Mouse (Mus musculus): ENCODE measurements at regions not wholly inside any gene's neighbourhood (a gene's known extent, or its start where the extent isn't known, plus 50 kb on each side); places are given as distances from the start of the nearest gene placed in this dataset.
"Not testable (repeated sequence)": the region's sequence is repeated elsewhere in the genome, so short reads cannot be mapped to it uniquely, and the experiment has no call there.

DNA sequence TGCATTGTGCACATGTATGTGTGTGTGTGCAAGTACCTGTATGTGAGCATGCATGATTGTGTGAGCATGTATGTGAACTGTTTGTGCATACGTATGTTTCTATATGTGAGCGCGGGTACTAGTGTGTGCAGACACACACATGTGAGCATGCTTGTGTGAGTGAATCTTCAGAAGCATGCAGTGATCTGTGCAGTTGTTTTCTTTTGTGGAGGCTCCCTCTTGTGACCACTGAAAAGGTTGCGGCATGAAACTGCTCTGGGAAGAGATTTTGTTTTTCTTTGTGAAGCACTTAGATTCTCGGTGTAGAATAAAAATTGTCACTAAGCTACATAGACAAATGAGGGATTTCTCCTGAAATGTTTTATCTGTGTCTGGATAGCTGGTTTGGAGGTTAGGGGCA is 189.2 kb upstream of the Rapgef5 start:
- intact Hi-C loops (cut with DNase I), result loop anchor here (5.0 to 10.0 kb wide), 3 partner anchors 165 to 682 kb away; no protein-coding TSS in a partner anchor
- DNase-seq (ENCODE audit: low spot score in 2 of 2), result not testable (repeated sequence)

DNA sequence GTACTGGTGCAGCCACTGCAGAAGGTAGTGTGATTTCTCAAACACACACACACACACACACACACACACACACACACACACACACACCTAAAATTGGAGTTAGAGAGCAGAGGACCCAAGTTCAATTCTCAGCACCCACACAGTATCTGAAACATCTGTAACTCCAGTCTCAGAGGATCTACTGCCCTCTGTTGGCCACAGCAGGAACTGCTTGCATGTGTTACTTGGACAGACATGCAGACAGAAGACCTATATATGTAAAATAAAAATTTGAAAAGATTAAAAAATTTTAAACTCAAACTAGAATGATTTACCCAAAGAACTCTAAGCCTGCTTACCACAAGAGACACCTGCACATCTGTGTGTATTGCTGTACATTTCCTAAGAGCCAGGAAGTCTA is 185.9 kb upstream of the Rapgef5 start:
- intact Hi-C loops (cut with DNase I), result no loop called here
- DNase-seq (ENCODE audit: low spot score in 2 of 2), result no peak

DNA sequence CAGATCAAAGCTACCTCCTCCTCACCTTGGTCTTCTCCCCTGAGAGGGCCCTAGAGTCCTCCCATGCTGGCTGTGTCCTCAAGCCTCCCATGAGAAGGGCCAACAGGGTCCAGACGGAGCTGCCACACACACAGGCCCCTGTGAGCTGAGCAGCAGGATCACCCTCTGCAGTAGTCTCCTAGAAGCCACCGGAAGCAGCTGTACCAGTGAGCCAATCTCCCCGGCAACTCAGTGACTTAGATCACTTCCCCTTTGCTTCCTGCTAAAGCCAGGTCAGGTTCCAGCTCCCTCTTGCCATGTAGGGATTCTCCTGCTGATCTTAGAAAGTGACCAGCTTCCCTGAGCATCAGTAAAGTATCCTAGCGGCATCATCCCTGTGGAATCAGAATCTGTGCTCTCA is 179.4 kb upstream of the Rapgef5 start:
- DNase-seq (ENCODE audit: low spot score in 2 of 2), result no peak
- intact Hi-C loops (cut with DNase I), result no loop called here

DNA sequence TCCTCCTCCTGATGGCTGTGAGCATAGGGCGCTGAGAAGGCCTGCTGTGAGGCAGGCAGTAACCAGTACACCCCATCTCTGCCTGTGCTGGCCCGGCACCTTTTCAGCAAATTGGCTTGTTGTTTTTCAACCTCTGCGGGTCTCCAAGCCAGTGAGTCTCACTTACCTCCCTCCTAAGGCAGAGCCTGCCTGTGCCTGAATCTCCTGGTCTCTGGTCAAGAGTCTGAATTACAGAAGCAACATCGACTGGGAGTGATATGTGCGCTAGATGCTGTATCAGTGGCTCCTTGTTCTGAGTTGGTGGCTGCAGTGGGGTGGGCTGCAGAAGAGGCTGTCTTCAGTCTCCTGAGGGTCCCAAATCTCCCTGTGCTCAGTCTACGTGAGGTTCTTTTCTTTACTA is 174.0 kb upstream of the Rapgef5 start:
- intact Hi-C loops (cut with DNase I), result no loop called here
- no peak for DNase-seq (ENCODE audit: low spot score in 2 of 2)

DNA sequence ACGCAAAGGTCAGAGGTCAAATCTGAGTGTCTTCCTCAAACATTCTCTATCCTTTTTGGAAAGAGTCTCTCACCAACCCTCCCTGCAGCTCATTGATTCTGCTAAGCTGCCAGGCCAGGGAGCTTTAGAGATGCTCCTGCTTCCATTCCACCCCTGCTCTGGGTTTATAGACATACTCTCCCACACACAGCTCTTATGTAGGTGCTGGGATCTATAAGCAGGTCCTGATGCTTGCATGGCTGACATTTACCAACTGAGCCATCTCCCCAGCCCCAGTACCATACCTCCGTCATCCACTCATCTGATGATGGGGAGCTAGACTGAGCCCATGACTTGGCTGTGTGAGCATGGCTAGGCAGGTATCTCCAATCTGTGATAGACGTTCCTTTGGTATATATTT is 173.2 kb upstream of the Rapgef5 start:
- peak in 1 of 2 experiments; percentile 54 for DNase-seq (ENCODE audit: low spot score in 2 of 2)
- intact Hi-C loops (cut with DNase I), result no loop called here

DNA sequence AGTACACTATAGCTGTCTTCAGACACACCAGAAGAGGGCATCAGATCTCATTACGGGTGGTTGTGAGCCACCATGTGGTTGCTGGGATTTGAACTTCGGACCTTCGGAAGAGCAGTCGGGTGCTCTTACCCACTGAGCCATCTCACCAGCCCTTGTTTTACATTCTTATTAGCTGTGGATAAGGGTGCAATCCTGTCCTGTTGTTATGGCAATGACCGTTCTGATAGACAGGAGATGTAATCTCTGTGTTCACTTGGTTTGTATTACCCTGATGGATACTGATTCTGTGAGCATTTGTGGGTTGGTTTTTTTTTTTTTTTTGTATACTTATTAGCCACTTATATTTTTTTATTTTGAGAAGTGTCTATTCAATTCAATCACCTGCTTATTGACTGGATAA is 172.7 kb upstream of the Rapgef5 start:
- DNase-seq (ENCODE audit: low spot score in 2 of 2); intact Hi-C loops (cut with DNase I): not testable (repeated sequence)

DNA sequence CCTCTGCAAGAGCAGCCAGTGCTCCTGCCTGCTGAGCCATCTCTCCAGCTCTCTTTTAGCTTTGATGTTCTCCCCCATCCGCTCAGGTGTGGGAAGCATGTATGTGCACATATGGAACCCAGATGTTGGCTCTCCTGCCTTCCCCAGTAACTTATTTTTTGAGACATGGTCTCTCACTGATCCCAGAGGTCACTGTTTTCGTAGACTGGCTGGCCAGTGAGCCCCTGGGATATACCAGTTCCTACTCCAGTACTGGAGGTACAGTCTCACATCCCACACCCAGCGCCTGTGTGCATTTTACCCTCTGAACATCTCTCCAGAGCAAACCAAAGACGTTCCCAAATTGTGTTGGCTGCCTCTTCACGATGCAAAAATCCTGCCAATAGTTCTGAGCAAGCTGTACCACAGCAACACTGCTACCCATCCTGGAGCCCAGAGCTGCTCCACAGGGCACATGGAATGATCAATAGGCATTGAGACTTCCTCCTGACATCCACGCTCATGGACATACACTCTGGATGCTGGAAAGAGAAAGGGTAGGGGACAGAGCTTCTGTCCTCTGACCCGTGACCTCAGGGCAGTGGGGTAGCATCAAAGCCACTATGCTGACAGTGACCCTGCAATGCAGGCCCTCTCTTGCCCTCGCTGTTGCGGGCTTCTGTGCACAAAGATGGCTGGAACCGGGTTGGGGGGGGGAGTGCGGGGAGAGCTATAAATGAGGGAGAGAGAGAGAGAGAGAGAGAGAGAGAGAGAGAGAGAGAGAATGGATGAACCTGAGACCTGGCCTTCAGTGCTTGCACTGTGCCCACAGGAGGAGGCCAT is 171.8 kb upstream of the Rapgef5 start:
- peak; percentile 48 to 82 for DNase-seq (ENCODE audit: low spot score in 2 of 2)
- intact Hi-C loops (cut with DNase I), result loop anchor here (5.0 kb wide), 1 partner anchor 317 kb away; no protein-coding TSS in a partner anchor

DNA sequence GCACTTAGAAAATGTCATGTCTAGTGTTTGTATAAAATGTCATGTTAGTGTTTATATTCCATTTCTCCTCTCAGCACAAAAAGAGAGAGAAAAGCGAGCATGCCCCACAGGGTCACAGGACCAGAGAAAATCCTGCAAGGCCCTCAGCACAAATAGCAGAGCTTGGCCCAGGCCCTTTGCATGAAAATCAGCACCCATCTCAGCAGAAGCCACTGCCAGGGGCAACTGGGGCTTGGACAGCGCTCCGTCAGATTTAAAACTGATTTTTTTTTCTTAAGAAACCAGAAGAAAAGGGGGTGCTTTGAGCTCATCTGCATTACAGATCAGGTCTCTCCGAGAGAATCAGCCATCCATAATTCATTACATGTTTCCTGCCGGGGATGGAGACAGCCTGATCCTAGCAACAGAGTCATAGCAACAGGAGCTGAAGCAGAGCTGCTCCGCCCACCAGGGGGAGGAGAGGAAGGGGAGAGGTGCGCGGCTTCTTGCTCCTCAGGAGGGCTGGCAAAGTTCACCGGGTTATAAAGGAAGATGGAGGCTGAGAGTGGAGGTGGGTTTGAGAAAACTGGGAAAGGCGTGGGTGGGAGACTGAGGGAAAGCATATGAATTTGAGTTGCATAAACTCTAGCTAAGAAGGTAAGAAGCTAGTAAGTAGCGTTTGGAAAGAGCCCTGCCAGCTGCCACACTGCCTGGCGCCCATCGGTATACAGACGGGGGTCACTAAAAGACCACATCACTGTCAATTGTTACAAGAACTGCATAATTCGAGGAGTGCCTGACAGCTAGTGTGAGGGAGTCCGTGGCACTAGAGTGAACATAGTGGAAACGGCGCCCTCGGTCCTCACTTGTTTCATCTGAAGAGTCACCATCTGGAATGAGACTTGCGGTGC is 170.9 kb upstream of the Rapgef5 start:
- peak; percentile 79 to 95 for DNase-seq (ENCODE audit: low spot score in 2 of 2)
- intact Hi-C loops (cut with DNase I), result loop anchor here (5.0 kb wide), 1 partner anchor 318 kb away; no protein-coding TSS in a partner anchor

DNA sequence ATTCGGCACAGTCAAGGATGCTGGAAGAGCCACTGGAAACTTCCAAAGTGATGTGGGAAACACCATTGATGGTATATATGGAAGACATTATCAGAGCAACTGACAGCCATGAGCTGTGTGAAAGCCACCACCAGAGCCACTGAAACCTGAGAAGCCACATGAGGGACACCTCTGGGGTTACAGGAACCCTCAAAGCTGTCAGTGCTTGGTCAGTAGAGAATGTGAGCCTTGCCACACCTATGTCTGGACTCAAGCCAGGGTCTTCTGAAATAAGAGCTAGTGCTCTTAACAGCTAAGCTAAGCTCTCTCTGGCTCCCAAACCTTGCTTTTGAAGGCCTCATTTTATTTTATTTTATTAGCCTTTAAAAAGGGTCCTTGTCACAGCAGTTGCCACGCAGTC is 170.2 kb upstream of the Rapgef5 start:
- intact Hi-C loops (cut with DNase I), result loop anchor here (5.0 kb wide), 1 partner anchor 319 kb away; no protein-coding TSS in a partner anchor

DNA sequence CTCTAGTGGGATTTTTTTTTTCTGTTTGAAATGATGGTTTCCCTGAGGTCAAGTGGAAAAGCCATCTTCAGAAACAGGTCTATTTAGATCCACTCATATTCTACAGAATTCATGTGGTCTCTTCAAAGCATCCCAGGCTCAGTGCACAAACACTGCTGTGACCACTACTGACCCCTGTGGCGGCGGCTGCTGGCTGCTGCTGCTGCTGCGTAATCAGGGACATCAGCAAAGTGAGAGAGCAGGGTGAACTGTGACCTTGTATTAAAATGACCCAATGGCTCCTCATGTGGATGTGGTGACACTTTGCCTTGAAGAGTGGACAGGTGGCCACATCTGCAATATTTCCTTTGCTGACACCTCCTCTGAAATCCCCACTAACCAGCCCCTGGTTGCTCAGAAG is 169.1 kb upstream of the Rapgef5 start:
- no peak for DNase-seq (ENCODE audit: low spot score in 2 of 2)
- intact Hi-C loops (cut with DNase I), result loop anchor here (5.0 kb wide), 1 partner anchor 320 kb away; no protein-coding TSS in a partner anchor

More for the DNA sequence above, 170.2 kb upstream of the Rapgef5 start:
- DNase-seq (ENCODE audit: low spot score in 2 of 2), result no peak

DNA sequence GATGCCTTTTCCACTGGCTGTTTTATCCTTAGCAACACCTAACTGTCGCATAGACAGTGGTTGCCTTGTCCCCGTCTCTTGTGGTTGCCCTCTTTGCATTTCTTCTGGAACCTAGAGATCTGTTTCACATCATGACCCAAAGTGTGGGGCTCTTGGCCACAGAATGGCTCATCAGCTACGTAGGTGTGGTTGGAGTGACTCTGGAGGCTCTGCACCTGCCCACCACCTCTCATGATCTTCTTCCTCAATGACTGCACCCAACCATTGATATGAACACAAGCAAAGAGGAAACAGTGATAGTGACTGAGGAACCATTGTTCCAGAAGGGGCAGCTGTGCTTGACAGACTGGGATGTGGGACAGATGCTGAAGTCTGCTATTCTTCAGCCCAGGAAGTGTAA is 167.8 kb upstream of the Rapgef5 start:
- no peak for DNase-seq (ENCODE audit: low spot score in 2 of 2)
- intact Hi-C loops (cut with DNase I), result loop anchor here (5.0 kb wide), 1 partner anchor 321 kb away; no protein-coding TSS in a partner anchor

DNA sequence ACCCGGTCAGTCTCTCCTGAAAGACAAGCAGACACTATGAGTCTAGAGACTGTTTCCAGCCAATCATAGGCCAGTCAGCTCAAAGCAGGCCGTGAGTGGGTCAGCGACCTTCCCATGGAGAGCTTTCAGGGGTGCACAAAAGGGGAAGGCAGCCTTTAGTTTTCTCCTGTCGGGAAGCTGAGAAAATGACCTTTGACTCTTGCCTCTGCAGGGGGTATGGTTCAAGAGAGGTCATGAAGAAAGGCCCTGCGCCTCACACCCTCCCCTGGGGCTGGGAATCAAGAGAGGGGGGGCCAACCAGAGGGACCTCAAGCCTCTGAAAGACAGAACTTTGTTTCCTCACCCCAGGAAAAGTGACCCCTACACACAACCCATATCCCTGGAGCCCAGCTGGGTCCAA is 164.4 kb upstream of the Rapgef5 start:
- no peak for DNase-seq (ENCODE audit: low spot score in 2 of 2)
- intact Hi-C loops (cut with DNase I), result loop anchor here (10.0 kb wide), 1 partner anchor 197 kb away; no protein-coding TSS in a partner anchor

DNA sequence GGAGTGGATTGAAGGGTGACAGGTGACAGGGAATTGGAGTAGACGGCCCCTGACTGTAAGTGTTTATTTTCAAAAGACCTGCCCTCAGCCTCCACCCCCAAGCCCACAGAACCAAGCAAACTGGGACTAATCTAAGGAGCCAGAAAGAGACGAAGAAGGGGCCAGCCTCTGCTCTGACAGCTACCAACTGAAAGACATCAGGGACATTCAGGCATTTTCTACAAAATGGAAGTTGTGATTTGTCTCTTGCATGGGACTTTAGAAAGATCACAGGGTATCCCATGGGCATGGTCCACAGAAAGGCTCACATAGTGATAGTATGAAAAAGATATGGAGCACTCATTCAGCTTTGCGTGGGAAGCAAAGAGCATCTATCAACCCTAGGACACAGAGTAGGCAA is 163.8 kb upstream of the Rapgef5 start:
- intact Hi-C loops (cut with DNase I), result loop anchor here (10.0 kb wide), 1 partner anchor 198 kb away; no protein-coding TSS in a partner anchor
- DNase-seq (ENCODE audit: low spot score in 2 of 2), result no peak

DNA sequence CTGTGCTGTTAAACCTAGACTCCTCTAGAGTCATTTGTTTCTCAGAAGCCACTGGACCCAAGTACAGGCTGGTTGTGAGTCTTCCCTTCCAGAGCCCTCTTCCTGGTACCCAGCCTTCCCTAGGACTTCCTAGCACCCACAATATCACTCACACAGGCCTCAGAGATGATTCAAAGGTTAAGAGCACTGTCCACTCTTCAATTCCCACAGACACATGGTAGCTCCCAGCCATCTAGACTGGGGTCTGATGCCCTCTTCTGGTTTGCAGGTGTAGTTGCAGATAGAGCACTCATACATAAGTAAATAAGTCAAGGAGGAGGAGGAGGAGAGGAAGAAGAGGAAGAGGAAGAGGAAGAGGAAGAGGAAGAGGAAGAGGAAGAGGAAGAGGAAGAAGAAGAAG is 163.3 kb upstream of the Rapgef5 start:
- DNase-seq (ENCODE audit: low spot score in 2 of 2), result peak; percentile 47 to 63

DNA sequence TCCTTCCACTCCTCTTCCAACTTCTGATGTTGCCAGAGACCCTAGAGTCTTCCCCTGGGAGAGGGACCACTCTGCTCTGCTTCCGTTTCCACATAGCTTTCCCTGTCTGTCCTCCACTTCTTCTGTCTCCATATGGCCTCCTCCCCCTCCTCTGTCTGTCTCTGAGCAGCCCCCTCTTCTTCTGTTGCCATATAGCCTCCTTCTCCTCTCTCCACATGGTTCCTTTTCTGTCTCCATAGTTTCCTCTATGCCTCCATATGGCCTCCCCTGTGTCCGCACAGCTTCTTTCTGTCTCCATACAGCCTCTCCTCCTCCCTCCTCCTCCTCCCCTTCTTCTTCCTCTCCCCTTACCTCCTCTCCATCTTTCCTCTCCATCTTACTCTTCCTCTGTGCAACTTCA is 158.5 kb upstream of the Rapgef5 start:
- peak; percentile 18 to 77 for DNase-seq (ENCODE audit: low spot score in 2 of 2)
- intact Hi-C loops (cut with DNase I), result loop anchor here (5.0 to 10.0 kb wide), 2 partner anchors 203 to 711 kb away; no protein-coding TSS in a partner anchor

More for the DNA sequence above, 163.3 kb upstream of the Rapgef5 start:
- intact Hi-C loops (cut with DNase I), result loop anchor here (10.0 kb wide), 1 partner anchor 198 kb away; no protein-coding TSS in a partner anchor

DNA sequence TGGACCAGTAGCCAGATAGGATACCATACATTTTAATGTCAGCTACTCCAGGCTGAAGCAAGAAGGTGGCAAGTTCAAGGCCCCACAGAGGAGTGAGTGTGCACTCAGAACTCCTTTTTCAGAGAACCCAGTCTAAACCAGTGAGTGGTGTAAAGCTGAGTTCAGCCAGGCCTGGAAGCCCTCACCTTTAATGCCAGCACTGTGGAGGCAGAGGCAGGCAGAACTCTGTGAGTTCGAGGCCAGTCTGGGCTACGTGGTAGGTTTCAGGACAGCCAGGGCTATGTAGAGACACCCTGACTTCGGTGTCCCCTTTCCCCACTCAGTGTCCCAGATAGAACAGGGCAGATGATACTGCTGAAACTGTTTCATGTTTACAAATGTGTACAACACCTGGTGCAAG is 157.4 kb upstream of the Rapgef5 start:
- intact Hi-C loops (cut with DNase I), result loop anchor here (5.0 to 10.0 kb wide), 2 partner anchors 204 to 712 kb away; no protein-coding TSS in a partner anchor
- no peak for DNase-seq (ENCODE audit: low spot score in 2 of 2)

DNA sequence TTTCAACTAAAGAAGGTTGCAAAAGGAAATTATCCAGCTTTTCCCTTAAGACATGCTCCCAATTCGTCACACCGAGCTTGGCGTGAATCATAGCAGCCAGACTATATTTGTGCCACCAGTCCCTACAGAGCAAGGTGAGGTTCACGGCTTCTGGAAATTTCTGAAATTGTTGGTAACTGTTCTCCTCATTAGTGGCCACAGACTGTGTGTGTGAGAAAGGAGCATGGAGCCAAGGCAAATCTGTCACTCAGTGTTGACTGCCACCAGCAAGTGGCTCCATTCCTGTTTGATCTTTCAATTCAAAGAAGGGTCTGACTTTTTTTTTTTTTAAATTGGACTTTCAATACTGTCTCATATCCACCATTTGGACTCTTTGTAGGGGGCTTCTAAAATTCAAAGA is 156.1 kb upstream of the Rapgef5 start:
- intact Hi-C loops (cut with DNase I), result loop anchor here (5.0 kb wide), 1 partner anchor 733 kb away; no protein-coding TSS in a partner anchor
- DNase-seq (ENCODE audit: low spot score in 2 of 2), result no peak

DNA sequence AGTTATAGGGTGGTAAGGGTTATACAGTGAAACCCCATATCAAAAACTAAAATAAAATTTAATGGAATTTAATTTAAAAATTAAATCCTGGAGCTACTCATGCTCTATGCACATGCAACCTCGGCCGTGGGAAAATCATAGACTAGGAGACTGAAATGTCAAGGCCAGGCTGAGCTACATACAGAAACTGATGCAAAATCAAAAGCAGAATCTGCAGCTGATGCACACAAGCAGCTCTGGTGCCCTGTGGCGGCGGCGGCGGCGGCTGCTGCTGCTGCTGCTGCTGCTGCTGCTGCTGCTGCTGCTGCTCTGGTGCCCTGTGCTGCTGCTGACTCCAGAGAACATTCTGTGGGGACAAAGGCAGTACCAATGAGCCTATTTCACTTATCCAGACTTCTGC is 154.5 kb upstream of the Rapgef5 start:
- DNase-seq (ENCODE audit: low spot score in 2 of 2), result no peak
- intact Hi-C loops (cut with DNase I), result loop anchor here (5.0 kb wide), 1 partner anchor 735 kb away; no protein-coding TSS in a partner anchor

DNA sequence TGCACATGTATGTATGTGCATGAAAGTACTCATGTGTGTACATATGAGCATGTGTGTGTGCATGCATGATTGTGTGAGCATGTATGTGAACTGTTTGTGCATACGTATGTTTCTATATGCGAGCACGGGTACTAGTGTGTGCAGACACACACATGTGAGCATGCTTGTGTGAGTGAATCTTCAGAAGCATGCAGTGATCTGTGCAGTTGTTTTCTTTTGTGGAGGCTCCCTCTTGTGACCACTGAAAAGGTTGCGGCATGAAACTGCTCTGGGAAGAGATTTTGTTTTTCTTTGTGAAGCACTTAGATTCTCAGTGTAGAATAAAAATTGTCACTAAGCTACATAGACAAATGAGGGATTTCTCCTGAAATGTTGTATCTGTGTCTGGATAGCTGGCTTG is 152.8 kb upstream of the Rapgef5 start:
- intact Hi-C loops (cut with DNase I), result loop anchor here (5.0 kb wide), 1 partner anchor 736 kb away; no protein-coding TSS in a partner anchor
- DNase-seq (ENCODE audit: low spot score in 2 of 2), result not testable (repeated sequence)

DNA sequence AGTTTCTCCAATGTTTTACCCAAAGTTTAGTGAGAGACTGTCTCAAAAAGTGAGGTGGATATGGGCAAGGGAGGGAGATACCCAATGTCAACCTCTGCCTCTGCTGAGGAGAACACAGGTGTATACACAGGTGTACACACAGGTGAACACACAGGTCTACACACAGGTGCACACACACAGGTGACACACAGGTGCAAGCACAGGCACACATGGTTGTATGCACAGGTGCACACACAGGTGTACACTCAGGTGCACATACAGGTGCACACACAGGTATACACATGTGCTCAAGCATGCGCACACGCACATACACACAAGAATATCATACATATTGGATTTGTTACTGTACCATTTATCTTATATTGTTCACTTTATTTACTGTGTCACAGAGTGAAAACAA is 151.1 kb upstream of the Rapgef5 start:
- intact Hi-C loops (cut with DNase I), result no loop called here
- no peak for DNase-seq (ENCODE audit: low spot score in 2 of 2)

Measured in left cerebral cortex, postnatal 25 days (tissue).